ENCODE assay signal across 8 mouse cellular contexts in genomic region chr9:118920798-118921515, GRCm38 (mm10). TPM values are rescaled to one million over a fixed set of nuclear protein-coding genes. Genes with fewer than 3 reads are reported as not detected.
A peak's percentile ranks its signal among the peaks of the same experiment; 100 is the strongest.
DNase-seq lines count a peak whose midpoint lies in the region; ATAC-seq and TF ChIP-seq lines count a peak whose summit lies in the region.

No protein-coding gene starts in this region.

- no peak overlapping the region for H3K4me2 ChIP-seq in embryonic facial prominence, embryonic 11.5 days (ENCODE audit: low read depth, low read length)
- H3K4me2 ChIP-seq in heart, embryonic 15.5 days, result no peak overlapping the region

- H3K36me3 ChIP-seq in E14TG2a.4 (ENCODE audit: insufficient read depth, low read length), result no peaks in the 10 kb centered on the region
- no peaks in the 10 kb centered on the region for H3K36me3 ChIP-seq in embryonic facial prominence, embryonic 11.5 days (replicated peaks; ENCODE audit: control insufficient read depth, insufficient read depth, low read depth, low read length)
- no peaks in the 10 kb centered on the region for H3K36me3 ChIP-seq in heart, embryonic 15.5 days

- H3K4me1 ChIP-seq in E14TG2a.4 (replicated peaks; ENCODE audit: low read depth, low read length), result peaks cover 25% of the 10 kb centered on the region
- H3K4me1 ChIP-seq in embryonic facial prominence, embryonic 11.5 days (ENCODE audit: control insufficient read depth, insufficient read depth, low read length), result peaks cover 5% of the 10 kb centered on the region; the same call in 1 of the 2 replicates
- H3K4me1 ChIP-seq in heart, embryonic 15.5 days (replicated peaks), result peaks cover 9% of the 10 kb centered on the region

- H3K9ac ChIP-seq in embryonic facial prominence, embryonic 11.5 days (replicated peaks; ENCODE audit: low read length), result no peak overlapping the region
- H3K9ac ChIP-seq in heart, embryonic 15.5 days, result no peak overlapping the region

- WGBS in embryonic facial prominence, embryonic 11.5 days, result 52% methylated on average over 12 of the region's 12 CpGs
- 34% methylated on average over 12 of the region's 12 CpGs for WGBS in heart, embryonic 15.5 days

- H3K9me3 ChIP-seq in E14TG2a.4 (ENCODE audit: low read length), result no peaks in the 10 kb centered on the region
- no peaks in the 10 kb centered on the region for H3K9me3 ChIP-seq in embryonic facial prominence, embryonic 11.5 days (replicated peaks; ENCODE audit: control insufficient read depth, low read length)
- H3K9me3 ChIP-seq in heart, embryonic 15.5 days (replicated peaks), result no peaks in the 10 kb centered on the region

- no peak overlapping the region for H3K27ac ChIP-seq in embryonic facial prominence, embryonic 11.5 days (replicated peaks; ENCODE audit: low read depth, low read length)
- no peak overlapping the region for H3K27ac ChIP-seq in heart, embryonic 15.5 days

- peak; percentile 65 for TF ChIP-seq CTCF in E14TG2a.4 (conservative IDR thresholded peaks at IDR 0.05; ENCODE audit: low read length)

- ATAC-seq in embryonic facial prominence, embryonic 11.5 days (replicated peaks; ENCODE audit: insufficient number of reproducible peaks, low FRiP score, low TSS enrichment, low read depth), result no peak
- ATAC-seq in heart, embryonic 15.5 days (replicated peaks; ENCODE audit: insufficient number of reproducible peaks, insufficient read depth, low FRiP score, low read depth), result peak; percentile 25; the same call in 1 of the 2 replicates
- no peak for ATAC-seq in erythroblast, adult 5-6 weeks (replicated peaks; ENCODE audit: low FRiP score, poor library complexity, severe bottlenecking)

- no peak overlapping the region for H3K4me3 ChIP-seq in E14TG2a.4 (replicated peaks; ENCODE audit: low read length)
- H3K4me3 ChIP-seq in embryonic facial prominence, embryonic 11.5 days (ENCODE audit: low read depth, low read length), result no peak overlapping the region
- H3K4me3 ChIP-seq in heart, embryonic 15.5 days, result no peak overlapping the region

- H3K27me3 ChIP-seq in E14TG2a.4 (ENCODE audit: insufficient read depth, low read length), result peaks cover 71% of the 10 kb centered on the region
- H3K27me3 ChIP-seq in embryonic facial prominence, embryonic 11.5 days (ENCODE audit: control insufficient read depth, insufficient read depth, low read length), result no peaks in the 10 kb centered on the region
- no peaks in the 10 kb centered on the region for H3K27me3 ChIP-seq in heart, embryonic 15.5 days

- peak; percentile 82 for DNase-seq in adrenal gland, adult 2 months
- peak; percentile 91 for DNase-seq in embryonic facial prominence, embryonic 11.5 days (ENCODE audit: low spot score)
- DNase-seq in layer of hippocampus, postnatal 36 days, result peak; percentile 73 to 81
- peak; percentile 85 to 89 for DNase-seq in lung, postnatal 4 days
- peak; percentile 40 to 77 for DNase-seq in spleen, postnatal 10 days (ENCODE audit: low spot score in 2 of 2)

RNA-seq across cellular contexts. Expression of gene Ctdspl, which starts 5.3 kb away (rescaled TPM):
- total RNA-seq in adrenal gland, adult 2 months (2021), result 10 to 100 TPM; 28.0 to 33.1 TPM
- 19.8 and 21.0 TPM in 2 replicates for polyA plus RNA-seq in adrenal gland, adult 2 months (2012; rRNA removed)
- 10.0 and 12.8 TPM in 2 replicates for polyA plus RNA-seq in embryonic facial prominence, embryonic 11.5 days (2014; fragmentation: Nextera tagmentation; extraction: Ambion mirVana)
- polyA plus RNA-seq in heart, embryonic 15.5 days (2015; fragmentation: Nextera tagmentation; extraction: Ambion mirVana), result 7.1 and 8.9 TPM in 2 replicates
- 10 to 100 TPM; 24.1 to 28.5 TPM for total RNA-seq in layer of hippocampus, postnatal 36 days (2021)
- 4.0 and 5.2 TPM in 2 replicates for total RNA-seq in erythroblast, adult 5-6 weeks (2015; ENCODE audit: low replicate concordance)
- total RNA-seq in erythroblast, adult 5-6 weeks (2017; ENCODE audit: low replicate concordance), result 2.1 and 2.5 TPM in 2 replicates

Comparison
In these comparisons a context has a peak if more than half of its experiments do, and no peak if none do; other contexts are left out.
1. RNA of gene Ctdspl, which starts 5.3 kb away (total RNA-seq): 28.0 to 33.1 TPM in adrenal gland, adult 2 months and 24.1 to 28.5 TPM in layer of hippocampus, postnatal 36 days; 2.1 to 5.2 TPM in erythroblast, adult 5-6 weeks; every median in the first group is over 4 times any median in the second.
2. Peak in every context shown above with its lines, with median percentiles within 50 percentile points of each other: DNase-seq.